Mouse (Mus musculus) heart, adult 2 months (tissue): ENCODE measurements around the gene Iqsec1.

Source experiments
- CTCF ChIP-seq: fragments of 200-600 bp; IDR thresholded peaks from 2 replicates; pipeline ENCODE4 v1.8.1; 2022; ENCODE audit warnings: antibody characterized with exemption, mild to moderate bottlenecking, moderate library complexity
- EP300 ChIP-seq: fragments of 200-500 bp; IDR thresholded peaks from 2 replicates; pipeline ENCODE4 v1.6.1; 2011; ENCODE audit warnings: low read depth, low read length, control low read depth; ENCODE audit not compliant: insufficient read depth

- no peak for TF ChIP-seq EP300
- no peak for TF ChIP-seq CTCF
Measured at GRCm38 (mm10) chr6:90756561-90756960, 231.9 kb downstream of the Iqsec1 start.
